Mouse (Mus musculus) layer of hippocampus, adult 9-11 months (tissue): ENCODE results near the gene Steap3.
"Not testable (repeated sequence)": the region's sequence is repeated elsewhere in the genome, so short reads cannot be mapped to it uniquely, and the experiment has no call there.

Experiments used
- DNase-seq: peaks from one replicate; pipeline ENCODE4 v3.0.0; 2022

The Steap3 gene

GRCm38 (mm10) chr1:120272605-120273004 lies at the start of gene Steap3:
Gene Steap3, minus strand, starts transcription at chr1:120272705.
- no peak for DNase-seq

DNA sequence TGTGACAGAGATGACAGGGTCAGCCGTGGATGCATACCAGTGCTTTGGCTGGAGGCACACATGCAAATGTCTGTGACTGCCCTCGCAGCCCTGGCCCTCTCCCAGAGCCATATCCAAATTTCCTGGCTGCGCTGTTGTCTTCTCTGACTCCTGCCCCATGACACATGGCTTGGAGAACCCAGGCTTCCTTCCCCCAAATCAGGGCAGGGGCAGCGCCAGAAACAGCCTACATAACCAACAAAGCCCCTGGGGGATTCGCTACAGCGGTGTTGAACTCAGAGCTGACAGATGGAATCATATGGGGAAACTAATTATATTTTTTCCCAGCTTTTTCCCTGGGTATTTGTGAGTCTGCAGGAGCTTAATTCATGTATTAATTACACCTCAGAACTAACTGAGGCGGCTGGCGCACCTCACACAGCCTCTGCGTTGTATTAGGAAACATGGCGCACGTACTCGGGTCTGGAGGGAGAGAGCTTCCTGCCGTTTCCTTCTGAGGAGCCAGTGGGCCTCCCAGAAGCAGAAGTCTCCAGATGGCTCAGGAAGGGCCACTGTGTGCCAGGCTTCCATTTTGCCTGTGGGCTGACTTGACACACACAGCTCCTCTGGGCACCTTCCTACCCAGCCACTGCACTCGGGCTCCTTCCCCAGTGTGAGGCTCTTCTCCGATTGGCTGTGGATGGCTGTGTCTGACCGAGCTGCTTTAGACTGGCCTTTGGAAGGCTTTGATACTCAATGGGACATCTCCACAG lies 48.9 kb upstream of the Steap3 start:
- no peak for DNase-seq

GRCm38 (mm10) chr1:120305801-120306200 lies 33.3 kb upstream of the Steap3 start:
- DNase-seq, result no peak

DNA sequence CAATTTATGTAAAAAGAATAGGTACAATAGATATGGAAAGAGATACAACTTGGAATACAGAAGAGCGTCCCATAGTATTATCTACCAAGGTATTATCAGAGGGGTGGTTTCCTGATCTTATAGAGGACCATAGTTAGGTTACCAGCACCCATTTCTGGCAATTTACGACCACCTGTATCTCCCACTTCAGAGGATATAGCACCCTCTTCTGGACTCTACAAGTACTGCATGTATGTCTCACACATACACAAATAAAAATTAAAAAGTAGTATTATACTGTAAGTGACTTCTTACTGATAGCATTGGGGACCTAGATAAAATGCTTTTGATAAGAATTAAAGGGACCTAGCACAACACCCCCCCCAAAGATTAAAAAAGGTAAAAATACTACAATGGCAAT lies 24.4 kb upstream of the Steap3 start:
- DNase-seq, result no peak

DNA sequence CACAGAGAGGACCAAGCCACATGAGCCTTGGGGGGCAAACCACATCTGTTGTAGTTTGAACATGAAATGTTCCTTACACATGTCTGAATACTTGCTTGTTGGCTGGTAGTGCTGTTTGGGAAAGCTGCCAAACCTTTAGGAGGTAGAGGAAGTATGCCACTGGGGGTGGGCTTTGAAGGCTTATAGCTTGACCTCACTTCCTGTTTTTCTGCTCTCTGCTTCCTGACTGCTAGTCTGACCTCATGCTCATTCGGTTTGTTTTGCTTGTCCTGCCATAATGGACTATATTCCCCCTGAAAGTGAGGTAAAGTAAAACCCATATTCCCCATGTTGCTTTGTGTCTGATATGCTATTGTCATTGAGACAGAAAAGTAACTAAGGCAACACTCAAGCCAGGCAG lies 21.3 kb upstream of the Steap3 start:
- no peak for DNase-seq

- no peak for DNase-seq
These were observed 19.2 kb upstream of the Steap3 start for GRCm38 (mm10) chr1:120291709-120292108.

GRCm38 (mm10) chr1:120289843-120290242 lies 17.3 kb upstream of the Steap3 start:
- no peak for DNase-seq

GRCm38 (mm10) chr1:120287679-120288078 lies 15.2 kb upstream of the Steap3 start:
- no peak for DNase-seq

DNA sequence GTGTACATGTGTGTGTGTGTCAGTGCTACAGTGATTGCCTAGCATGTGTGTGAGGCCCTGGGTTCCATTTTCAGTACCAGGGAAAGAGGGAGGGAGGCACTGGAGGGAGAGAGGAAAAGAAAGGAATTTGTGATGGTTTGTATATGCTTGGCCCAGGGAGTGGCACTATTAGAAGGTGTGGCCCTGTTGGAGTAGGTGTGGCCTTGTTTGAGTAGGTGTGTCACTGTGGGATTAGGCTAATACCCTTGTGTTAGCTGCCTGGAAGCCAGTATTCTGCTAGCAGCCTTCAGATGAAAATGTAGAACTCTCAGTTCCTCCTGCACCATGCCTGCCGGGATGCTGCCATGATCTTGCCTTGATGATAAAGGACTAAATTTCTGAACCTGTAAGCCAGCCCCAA lies 3.6 kb upstream of the Steap3 start:
- DNase-seq, result not testable (repeated sequence)

DNA sequence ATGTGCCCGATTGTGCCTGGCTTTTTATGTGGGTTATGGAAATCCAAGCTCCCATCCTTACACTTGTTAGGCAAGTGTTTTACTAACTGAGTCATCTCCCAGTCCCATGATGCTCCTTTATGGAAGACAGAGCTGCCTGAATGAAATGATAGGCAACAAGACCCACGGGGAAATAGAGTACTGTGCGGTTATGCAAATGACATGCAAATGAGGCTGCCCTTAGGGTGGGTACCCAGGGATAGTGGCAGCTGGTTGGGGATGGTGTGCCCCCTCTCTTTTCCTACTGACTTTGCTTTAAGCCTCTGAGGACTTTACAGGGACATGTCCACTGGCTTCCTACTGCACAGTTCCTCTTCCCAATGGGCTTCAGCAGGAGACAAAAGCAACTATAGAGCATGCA lies 2.7 kb upstream of the Steap3 start:
- DNase-seq, result no peak

- no peak for DNase-seq
These were observed 1.6 kb downstream of the Steap3 start for GRCm38 (mm10) chr1:120270882-120271281.

- DNase-seq, result no peak
These were observed 2.4 kb downstream of the Steap3 start for GRCm38 (mm10) chr1:120270115-120270514.

DNA sequence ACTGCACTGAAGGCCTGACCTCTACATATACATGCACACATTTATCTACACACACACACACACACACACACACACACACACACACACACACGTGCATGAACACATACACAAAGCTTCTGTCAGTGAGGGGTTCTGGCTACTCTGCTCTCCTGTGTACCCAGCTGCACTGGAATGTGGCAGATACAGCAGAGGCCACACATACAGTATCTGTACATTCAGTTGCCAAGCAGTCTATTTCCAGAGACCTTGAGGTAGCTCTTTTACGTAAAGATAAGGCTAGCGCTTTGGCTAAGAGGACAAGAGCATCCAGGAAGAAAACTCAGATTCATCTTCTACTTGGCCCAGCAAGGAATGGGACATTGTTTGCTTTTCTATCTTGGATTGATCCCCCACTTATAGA lies 4.9 kb downstream of the Steap3 start:
- no peak for DNase-seq

DNA sequence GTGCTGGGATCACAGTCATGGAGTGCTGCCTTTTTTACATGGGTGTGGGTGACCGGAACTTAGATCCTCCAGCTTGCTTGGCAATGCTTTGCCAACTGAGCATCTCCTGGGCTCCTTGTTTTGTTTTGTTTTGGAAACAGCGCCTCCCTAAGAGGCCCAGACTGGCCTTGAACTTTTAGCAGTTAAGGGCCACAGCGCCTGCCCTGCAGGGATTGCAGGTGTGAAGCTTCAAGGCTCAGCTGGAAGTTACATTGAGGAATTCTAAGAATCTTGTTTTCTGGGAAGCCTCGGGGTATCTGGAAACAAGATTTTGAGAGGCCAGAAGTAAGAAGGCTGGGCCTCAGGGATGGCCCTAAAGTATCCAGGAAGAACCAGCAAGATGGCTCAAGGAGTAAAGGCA lies 6.0 kb downstream of the Steap3 start:
- no peak for DNase-seq

GRCm38 (mm10) chr1:120264861-120265686 lies 7.4 kb downstream of the Steap3 start:
- peak; percentile 82 for DNase-seq

DNA sequence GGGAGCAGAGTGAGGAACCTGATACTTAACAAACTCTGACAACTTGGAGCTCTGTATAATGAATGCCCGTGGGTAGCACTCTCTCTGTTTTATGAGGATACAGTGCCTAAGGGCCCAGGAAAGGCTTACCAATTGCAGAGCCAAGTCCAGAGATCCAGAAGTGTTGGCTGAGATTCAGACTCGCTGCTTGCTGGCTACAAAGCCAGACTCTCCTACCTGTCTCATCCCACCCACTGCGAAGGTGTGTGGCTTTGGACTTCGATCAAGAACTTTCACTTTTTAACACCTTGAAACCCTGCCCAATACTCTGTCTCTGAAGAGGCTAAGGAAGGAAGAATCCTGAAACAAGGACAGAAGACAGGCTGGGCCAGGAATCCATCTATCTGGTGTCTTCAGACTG lies 9.3 kb downstream of the Steap3 start:
- no peak for DNase-seq

GRCm38 (mm10) chr1:120261166-120261565 lies 11.3 kb downstream of the Steap3 start:
- no peak for DNase-seq

DNA sequence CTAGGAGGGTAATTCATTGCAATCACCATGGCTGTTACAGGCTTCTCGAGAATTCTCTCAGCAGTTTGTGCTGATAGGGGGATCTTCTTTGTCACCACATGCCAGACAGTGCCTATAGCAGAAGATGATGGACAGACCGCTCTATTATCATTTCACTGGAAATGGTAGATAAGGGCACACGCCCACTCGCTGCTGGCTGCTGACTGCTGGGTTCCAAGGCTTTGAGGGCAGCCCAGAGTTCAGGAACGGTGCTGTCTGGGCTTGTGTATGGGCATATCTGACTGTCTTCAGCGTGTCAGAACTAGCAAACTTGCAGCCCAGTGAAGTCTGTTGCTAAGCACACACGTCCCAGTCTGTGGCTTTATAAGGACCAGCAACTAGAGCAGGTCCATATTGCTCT lies 13.3 kb downstream of the Steap3 start:
- no peak for DNase-seq

- no peak for DNase-seq
These were observed 13.8 kb downstream of the Steap3 start for GRCm38 (mm10) chr1:120258744-120259143.

GRCm38 (mm10) chr1:120258245-120258644 lies 14.3 kb downstream of the Steap3 start:
- no peak for DNase-seq

DNA sequence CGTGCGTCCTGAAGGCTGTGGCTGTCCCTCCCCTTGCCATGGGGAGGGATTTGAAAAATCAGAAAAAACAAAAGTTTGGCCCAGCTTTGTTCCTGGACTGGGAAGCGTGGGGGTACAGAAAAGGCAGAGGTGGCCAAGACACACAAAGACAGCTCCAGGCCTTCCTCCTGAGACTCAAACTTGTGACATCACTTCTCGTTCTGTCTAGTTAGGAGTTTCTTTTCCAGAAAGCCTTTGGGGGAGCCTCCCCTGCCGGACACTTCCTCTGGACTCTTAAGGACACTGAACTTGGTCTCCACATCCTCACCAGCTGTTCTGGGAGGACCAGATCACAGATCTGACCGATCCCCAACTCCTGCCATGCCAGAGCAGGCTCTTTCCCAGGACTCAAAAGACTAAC lies 18.8 kb downstream of the Steap3 start:
- DNase-seq, result no peak

DNA sequence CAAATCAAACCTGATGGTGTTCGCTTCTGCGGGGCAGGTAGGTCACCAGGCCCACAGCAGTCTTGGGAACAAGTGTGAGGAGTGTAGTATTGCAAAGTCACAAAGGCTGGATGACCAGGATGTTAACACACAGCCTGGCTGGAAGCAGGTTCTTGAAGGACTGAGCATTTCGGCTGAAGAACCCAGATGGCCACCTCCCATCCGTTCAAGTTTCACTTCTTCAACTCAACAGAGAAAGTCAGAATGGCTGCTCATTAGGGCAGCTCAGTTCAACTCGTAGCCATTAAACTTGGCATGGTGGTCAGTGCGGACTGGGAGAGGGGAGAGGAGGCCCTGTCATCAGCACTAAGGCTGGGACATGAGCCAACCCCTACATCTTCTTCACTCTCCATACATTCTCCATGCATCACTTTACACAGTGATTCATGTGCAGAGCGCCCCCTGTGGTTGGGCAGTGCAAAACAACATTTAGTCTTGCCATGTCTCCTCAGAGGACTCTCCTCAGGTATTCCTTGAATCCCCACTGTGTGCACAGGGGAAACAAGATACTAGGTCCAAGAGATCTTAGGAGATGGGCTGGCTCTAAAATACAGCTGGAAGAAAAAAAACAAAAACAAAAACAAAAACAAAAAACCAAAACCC lies 19.9 kb downstream of the Steap3 start:
- no peak for DNase-seq

- no peak for DNase-seq
These were observed 21.3 kb downstream of the Steap3 start for GRCm38 (mm10) chr1:120251193-120251592.

DNA sequence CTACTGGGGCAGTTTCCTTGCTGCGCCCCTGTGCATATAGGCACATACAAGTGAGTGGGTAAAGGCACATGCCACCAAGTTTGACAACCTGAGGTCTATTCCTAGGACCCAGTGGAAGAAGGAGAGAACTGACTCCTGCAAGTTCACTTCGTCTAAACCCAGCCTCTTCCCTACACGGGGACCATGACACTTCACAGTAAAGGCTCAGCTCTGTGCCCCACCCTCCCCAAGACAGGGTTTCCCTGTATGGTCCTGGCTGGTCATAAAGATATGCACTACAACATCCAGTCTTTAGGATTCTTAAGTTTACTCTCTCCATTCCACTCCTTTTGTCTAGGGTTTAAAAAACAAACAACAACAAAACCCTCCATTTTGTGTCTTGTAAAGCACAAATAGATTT lies 21.9 kb downstream of the Steap3 start:
- no peak for DNase-seq
